Mouse (Mus musculus) layer of hippocampus, postnatal 25 days (tissue): ENCODE data around the gene Swt1. TPM values are rescaled to one million over a fixed set of nuclear protein-coding genes. Genes with fewer than 3 reads are reported as not detected.
"Not testable (repeated sequence)": the region's sequence is repeated elsewhere in the genome, so short reads cannot be mapped to it uniquely, and the experiment has no call there.

ENCODE experiments used
- DNase-seq, 2 experiments: peaks; one replicate each; pipeline ENCODE4 v3.0.0; 2022; ENCODE audit warnings: mixed read lengths in 2 of 2, low spot score in 1 of 2; ENCODE audit errors: extremely low spot score in 1 of 2
- total RNA-seq, 2 experiments: library from RNA; stranded (reverse); gene quantifications; 2 replicates each; pipeline ENCODE4 v1.2.3; 2021

The Swt1 gene
- 10 to 100 TPM; 11.8 to 12.3 TPM for total RNA-seq

DNA sequence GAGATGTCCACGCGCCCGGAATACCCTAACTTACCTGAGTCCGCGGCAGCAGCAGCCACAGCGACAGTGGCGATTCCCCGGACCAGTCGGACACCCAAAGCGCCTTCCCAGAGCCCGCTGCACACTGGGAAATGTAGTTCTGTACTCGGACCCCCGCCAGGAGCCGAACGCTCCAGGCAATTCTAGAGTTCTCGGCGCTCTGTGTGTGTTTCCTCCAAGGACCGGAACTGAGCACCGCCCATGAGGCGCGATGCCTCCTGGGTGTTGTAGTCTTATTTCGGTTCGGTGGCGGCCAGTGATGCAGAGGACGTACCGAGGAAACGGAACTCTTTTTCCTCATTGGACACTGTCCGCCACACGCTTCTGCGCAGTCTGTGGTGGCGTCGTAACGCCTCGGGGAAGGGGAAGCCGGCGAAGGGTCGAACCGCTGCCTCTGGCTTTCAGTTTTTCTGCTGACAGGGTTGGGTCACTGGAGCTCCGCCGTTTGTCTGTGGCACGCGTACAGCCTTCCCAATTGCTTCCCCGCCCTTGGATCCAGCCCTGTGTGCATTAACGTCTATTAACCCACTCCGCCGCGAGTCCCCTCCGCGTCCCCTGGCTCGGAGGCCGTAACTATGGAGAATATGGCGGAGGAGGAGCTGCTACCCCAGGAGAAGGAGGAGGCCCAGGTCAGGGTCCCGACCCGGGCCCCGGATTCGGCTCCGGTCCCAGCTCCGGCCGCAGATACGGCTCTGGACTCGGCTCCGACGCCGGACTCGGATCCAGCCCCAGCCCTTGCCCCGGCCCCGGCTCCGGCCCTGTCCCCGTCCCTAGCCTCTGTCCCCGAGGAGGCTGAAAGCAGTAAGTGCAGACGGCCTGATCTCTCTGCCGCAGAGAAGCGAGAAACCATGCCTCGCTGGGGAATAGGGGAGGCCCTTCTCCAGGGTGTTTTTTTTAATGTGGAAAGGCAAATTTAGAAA lies at the start of gene Swt1, which contains the start of gene Trmt1l:
Swt1 (minus strand) TSS at position 193 of the 959 bp plus-strand sequence.
Trmt1l (plus strand) TSS at position 280 of the 959 bp plus-strand sequence.
- peak; percentile 92 to 94 for DNase-seq

- DNase-seq, result not testable (repeated sequence)
Measured at GRCm38 (mm10) chr1:151472386-151472785, 44.1 kb upstream of the Swt1 start.

GRCm38 (mm10) chr1:151471429-151471828 lies 43.2 kb upstream of the Swt1 start:
- DNase-seq, result no peak

DNA sequence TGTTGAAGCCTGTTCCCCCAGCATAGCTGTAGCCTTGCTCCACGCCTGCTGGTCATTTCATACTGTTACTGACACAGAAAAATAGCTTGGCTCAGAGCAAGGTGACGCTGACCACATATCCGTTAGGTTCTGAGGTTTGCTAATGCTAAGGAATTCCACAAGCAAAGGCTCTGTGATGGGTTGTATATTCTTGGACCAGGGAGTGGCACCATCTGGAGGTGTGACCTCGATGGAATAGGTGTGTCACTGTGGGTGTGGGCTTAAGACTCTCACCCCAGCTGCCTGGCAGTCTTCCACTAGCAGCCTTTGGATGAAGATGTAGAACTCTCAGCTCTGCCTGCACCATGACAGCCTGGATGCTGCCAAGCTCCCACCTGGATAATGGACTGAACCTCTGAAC lies 38.3 kb upstream of the Swt1 start:
- DNase-seq, result no peak

- DNase-seq, result no peak
Measured at GRCm38 (mm10) chr1:151464914-151465313, 36.7 kb upstream of the Swt1 start.

DNA sequence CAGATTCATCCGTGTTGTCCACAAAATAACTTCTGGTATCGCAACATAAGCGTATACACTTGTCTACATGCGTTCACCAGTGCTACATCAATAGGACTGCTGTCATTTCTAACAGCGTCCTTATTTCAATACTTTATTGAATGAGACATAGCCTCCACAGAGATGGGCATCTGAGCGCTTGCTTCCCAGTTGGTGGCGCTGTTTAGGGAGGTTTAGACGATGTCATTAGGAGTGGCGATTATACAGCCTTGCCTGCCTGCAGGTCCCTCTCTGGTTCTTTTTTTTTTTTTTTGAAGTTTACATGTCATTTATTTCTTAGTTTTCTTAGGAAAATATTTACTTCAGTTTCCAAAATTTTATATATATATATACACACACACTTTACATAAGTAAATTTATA lies 33.0 kb upstream of the Swt1 start:
- peak in 1 of 2 experiments; percentile 9 for DNase-seq

DNA sequence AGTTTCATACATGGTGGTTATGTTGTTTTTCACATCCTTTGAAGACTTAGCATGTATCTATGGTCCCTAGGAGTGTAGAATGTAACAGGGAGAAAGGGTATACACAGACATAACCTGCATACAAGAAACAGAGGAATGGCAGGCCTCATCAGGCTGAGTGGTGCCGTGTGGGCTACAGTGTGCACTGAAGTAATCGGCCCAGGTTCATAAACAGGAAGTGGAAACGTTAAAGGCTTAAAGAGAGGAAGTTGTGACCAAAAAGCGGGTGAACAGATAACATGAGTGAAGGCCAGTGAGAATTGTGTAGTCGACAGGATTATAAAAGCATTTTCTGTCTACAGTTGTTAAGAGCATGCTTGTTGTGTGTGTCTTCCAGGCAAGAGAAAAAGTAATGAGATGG lies 28.8 kb upstream of the Swt1 start:
- DNase-seq, result no peak

GRCm38 (mm10) chr1:151451946-151452345 lies 23.7 kb upstream of the Swt1 start:
- DNase-seq, result no peak

GRCm38 (mm10) chr1:151450851-151451250 lies 22.6 kb upstream of the Swt1 start:
- DNase-seq, result no peak

GRCm38 (mm10) chr1:151449866-151450265 lies 21.6 kb upstream of the Swt1 start:
- no peak for DNase-seq

DNA sequence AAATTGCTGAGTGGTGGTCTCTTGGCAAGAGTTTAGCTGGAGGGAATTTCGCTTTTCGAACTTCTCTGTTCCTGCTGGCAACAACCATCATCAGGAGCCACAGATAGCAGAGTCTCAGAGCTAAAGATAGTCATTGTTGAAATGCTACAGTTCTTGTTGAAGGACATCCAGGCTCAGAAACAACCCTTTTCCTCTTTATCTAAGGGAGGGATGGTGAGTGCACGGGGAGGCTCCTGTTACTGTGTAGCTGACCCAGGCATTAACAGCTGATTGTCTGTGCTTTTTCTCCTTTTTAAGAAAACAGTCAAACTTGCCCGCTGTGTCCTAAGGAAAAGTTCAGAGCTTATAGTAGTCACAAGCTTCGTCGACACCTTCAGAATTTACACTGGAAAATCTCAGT lies 7.2 kb upstream of the Swt1 start:
- DNase-seq, result no peak

GRCm38 (mm10) chr1:151429316-151429715 lies 1.1 kb upstream of the Swt1 start:
- DNase-seq, result no peak

DNA sequence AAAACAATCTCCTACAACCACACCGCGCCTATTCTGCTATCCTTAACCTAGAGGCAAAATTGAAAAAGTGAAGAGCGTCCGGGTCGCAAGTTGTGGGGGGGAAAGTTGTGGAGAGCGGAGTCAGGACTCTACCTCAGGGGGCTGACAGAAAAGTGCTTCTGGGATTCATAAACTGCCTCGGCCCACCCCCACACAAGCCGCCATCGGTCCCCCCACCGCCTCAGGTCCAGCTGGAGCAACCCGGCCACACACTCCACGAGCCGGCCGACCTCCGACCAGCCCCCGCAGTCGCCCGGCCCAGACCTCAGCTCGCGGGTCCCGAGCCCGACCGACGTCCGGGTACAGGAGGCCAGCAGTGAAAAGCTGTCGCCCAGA lies 380 bp downstream of the Swt1 start:
- no peak for DNase-seq

DNA sequence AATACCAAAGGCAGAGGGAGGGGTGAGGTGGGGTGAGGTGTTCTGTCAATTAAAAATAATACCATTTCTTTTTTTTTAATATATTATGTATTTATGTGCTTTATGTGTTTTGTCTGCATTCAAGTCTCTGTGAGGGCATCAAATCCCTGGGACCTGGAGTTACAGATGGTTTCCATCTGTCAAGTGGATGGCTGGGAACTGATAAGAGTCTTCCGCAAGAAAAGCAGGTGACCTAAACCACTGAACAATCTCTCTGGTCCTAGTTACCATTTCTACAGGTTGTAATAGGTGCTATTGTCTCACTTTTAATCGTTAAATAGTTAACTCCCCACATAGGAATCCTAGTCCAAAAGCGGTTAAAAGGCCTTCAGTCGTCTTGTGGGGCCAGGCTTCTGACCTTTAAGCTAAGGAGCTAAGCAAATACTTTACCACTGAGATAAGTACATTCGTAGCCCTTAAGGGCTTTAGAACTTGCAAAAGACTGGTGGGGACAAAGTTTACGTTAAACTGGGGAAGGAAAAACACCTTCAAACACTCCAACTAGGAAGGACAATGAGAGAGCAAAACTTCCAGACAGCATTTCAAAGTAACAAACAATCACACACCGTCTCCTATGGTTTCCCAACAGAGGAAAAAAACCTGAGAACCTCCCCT lies 1.2 kb downstream of the Swt1 start:
- no peak for DNase-seq

DNA sequence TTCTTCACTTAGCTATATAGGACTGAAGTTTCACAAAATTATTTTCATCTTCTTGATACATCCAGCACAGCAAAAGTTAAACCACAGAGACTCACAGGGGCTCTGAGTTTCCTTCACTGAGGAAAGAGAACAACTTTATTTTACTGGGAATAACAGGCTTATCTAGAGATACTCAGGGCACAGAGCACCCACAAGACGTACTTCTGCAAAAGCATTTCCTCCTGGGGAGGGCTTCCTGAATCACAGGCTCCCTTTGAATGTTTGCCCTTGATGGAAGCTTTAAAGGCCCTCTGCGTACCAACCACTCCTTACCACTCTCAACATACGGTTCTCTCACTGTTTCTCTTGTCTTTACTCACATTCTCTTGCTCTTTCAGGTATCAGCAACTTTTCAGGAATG lies 6.1 kb downstream of the Swt1 start:
- DNase-seq, result no peak

DNA sequence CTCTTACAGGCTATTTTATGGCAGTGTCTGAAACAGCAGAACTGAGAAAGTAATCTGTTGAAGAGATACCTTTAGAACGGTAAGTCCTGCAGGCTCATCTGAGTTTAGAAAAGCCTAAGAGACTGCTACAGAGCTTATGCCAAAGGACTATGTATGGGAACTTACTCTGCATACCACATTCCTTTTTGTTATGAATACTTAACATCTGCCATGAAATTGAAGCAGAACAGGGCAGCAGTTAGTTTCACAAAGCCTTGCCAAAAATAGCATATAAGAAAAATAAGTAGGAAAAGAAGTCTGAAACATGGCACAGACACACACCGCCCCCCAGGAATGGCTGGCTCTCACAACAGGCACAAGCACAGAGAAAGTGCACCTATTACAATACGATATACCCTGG lies 18.4 kb downstream of the Swt1 start:
- DNase-seq, result no peak

DNA sequence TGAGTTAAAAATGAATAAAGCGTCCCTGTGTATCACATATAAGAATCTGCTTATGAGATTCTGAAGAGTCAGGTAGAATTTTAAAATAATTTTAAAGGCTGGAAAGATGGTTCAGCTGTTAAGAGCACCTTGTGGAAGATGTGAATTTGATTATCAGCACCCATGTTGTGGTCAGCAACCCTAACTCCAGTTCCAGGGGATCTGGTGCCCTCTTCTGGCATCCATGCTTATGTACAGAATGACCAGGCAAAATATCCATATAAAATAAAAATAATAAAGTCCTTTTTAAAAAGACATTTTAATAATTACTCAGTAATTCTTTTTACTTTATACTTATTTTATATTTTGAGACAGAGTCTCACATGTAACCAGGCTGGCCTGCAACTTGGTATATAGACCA lies 38.2 kb downstream of the Swt1 start:
- no peak for DNase-seq

- DNase-seq, result no peak
Measured at GRCm38 (mm10) chr1:151377353-151377752, 50.9 kb downstream of the Swt1 start.

DNA sequence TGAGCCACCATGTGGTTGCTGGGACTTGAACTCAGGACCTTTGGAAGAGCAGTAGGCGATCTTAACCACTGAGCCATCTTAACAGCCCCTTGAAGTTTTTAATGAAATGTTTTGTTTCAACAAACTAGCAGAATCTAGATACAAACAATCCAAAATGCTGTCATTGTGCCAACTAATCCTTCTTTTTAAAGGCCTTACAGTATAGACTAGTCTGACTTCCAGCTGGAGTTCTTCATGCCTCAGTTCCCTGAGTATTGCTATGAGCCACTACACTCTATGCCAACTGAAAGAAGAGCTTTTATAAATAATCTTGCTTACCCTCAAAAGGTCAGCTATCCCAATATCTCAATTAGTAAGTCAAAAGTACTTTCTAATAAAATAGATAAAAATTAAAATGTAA lies 55.4 kb downstream of the Swt1 start:
- DNase-seq, result no peak

DNA sequence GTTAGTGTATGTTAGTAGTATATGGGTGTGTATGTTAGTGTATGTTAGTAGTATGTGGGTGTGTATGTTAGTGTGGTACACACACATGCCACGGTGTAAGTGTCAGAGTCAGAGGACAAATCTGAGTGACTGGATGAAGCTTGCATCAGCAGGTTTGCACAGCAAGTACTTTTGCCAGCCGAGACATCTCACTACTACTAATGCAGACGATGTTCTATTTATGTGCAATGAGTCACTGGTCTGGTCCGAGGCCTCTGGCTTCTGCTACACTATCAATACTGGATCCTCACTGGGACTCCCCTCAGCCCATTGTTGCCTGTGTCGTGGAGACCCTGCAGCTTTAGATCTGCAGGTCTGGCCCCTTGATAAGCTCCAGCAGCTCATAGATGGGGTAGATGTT lies 56.7 kb downstream of the Swt1 start:
- no peak for DNase-seq

DNA sequence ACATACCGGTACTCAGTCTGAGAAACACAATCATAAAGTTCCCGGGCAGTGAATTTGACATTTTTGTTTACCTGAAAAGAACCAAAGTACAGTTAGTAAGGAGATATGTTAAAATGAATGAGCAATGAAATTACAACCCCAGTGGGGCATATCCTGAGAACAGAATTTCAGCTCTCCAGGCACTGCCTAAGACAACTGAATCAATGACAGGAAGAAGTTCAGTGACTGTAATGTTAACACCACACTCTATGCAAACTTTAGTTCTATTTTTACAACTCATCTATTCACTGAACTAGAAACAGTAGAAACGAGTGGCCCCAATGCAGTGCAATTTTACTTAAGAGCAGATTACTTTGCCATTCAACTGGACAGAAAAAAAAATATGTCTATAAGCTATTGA lies 57.7 kb downstream of the Swt1 start:
- DNase-seq, result no peak

DNA sequence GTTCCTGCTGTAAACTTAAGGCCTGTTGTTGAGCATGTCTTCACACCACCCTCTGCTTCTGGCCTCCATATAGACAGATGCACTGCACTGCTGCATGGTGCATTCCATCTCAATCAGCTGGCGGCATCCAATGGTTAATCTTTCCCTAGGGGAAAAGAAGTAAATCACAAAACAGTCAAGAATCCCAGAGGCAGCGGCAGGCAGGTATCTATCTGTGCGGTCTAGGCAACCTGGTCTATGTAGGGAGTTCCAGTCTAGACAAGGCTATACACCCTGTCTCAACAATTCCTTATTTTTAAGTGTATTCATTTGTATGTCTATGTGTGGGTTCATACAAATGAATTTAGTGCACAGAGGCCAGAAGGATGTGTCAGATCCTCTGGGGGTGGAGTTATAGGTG lies 59.8 kb downstream of the Swt1 start:
- no peak for DNase-seq
